9 mouse cellular contexts compared by ENCODE assay signal in genomic region chr1:58291394-58292300, GRCm38 (mm10). TPM values are rescaled to one million over a fixed set of nuclear protein-coding genes. Genes with fewer than 3 reads are reported as not detected.
DNase-seq lines count a peak whose midpoint lies in the region; ATAC-seq and TF ChIP-seq lines count a peak whose summit lies in the region.
"Had no signal": no experiment of that assay in that cellular context is flagged by ENCODE, and none has a peak within 500 bp of the region (broad histone marks: within the 10 kb centered on the region; RNA-seq: fewer than 3 reads in every experiment).

No protein-coding gene starts in this region.

- H3K4me2 ChIP-seq in intestine, embryonic 14.5 days (ENCODE audit: low read length): 0 out of 2 replicates have a peak overlapping the region, but pooled peaks have one; percentile 4
- H3K4me2 ChIP-seq in intestine, postnatal 0 days (replicated peaks; ENCODE audit: low read depth): no peak overlapping the region

- H3K4me1 ChIP-seq in intestine, embryonic 14.5 days (replicated peaks; ENCODE audit: control insufficient read depth, insufficient read depth, low read length): peaks cover 16% of the 10 kb centered on the region
- H3K4me1 ChIP-seq in intestine, postnatal 0 days (replicated peaks; ENCODE audit: control insufficient read depth, insufficient read depth, low read length): no peaks in the 10 kb centered on the region

- no peaks in the 10 kb centered on the region for H3K36me3 ChIP-seq in intestine, embryonic 14.5 days (ENCODE audit: control insufficient read depth, insufficient read depth, low read length)
- no peaks in the 10 kb centered on the region for H3K36me3 ChIP-seq in intestine, postnatal 0 days (ENCODE audit: control insufficient read depth, insufficient read depth)

- ATAC-seq in intestine, embryonic 14.5 days (replicated peaks; ENCODE audit: low FRiP score, low TSS enrichment, low read depth): peak; percentile 38
- ATAC-seq in intestine, postnatal 0 days: no peak

- no peak overlapping the region for H3K4me3 ChIP-seq in intestine, embryonic 14.5 days (ENCODE audit: low read depth, low read length)
- H3K4me3 ChIP-seq in intestine, postnatal 0 days (ENCODE audit: low read depth, low read length): no peak overlapping the region
- H3K4me3 ChIP-seq: megakaryocyte, embryonic 14.5 days had no signal

- DNase-seq in intestine, embryonic 14.5 days (ENCODE audit: low spot score): peak; percentile 66
- DNase-seq in NIH3T3 (ENCODE audit: low read depth): peak; percentile 35
- DNase-seq in brain, adult 2 months (ENCODE audit: low read depth, low spot score): peak; percentile 58
- peak; percentile 16 to 45 for DNase-seq in left cerebral cortex, postnatal 36 days (ENCODE audit: low spot score in 2 of 2)
- no peak for DNase-seq in spleen, postnatal 14 days (ENCODE audit: low spot score in 2 of 2)
- no peak for DNase-seq in retina, embryonic 14.5 days (ENCODE audit: low spot score)
- no peak for DNase-seq in thymus, adult 18-20 months

- no peaks in the 10 kb centered on the region for H3K27me3 ChIP-seq in intestine, embryonic 14.5 days (replicated peaks; ENCODE audit: control insufficient read depth, insufficient read depth, low read length)
- no peaks in the 10 kb centered on the region for H3K27me3 ChIP-seq in intestine, postnatal 0 days (replicated peaks; ENCODE audit: control insufficient read depth, insufficient read depth, low read length)

- H3K27ac ChIP-seq in intestine, embryonic 14.5 days (ENCODE audit: low read depth): peak overlapping the region; percentile 51
- no peak overlapping the region for H3K27ac ChIP-seq in intestine, postnatal 0 days (ENCODE audit: low read depth, low read length)

- no peaks in the 10 kb centered on the region for H3K9me3 ChIP-seq in intestine, embryonic 14.5 days (ENCODE audit: control insufficient read depth, low read length)
- H3K9me3 ChIP-seq in intestine, postnatal 0 days (ENCODE audit: control insufficient read depth): no peaks in the 10 kb centered on the region

- WGBS in intestine, embryonic 14.5 days: 34% methylated on average over 13 of the region's 13 CpGs
- 50% methylated on average over 13 of the region's 13 CpGs for WGBS in intestine, postnatal 0 days

- H3K9ac ChIP-seq in intestine, embryonic 14.5 days (ENCODE audit: low read length): no peak overlapping the region
- H3K9ac ChIP-seq in intestine, postnatal 0 days (ENCODE audit: low read depth, low read length): no peak overlapping the region

- intact Hi-C loops in left cerebral cortex, postnatal 36 days (cut with DNase I): loop anchor here (10.0 kb wide), 1 partner anchor 327 kb away; no protein-coding TSS in a partner anchor

- TF ChIP-seq CTCF in intestine, postnatal 0 days (IDR thresholded peaks at IDR 0.05; ENCODE audit: low read depth): no peak

RNA-seq across cellular contexts. Expression of gene Aox2, which starts 13.5 kb away (rescaled TPM):
- polyA plus RNA-seq in intestine, embryonic 14.5 days (2014; fragmentation: Nextera tagmentation; extraction: Ambion mirVana): 0.07 TPM in 1 of 2 replicates, not detected in the other
- polyA plus RNA-seq in intestine, postnatal 0 days (2015; fragmentation: Nextera tagmentation; extraction: Ambion mirVana): 0.07 and 0.10 TPM in 2 replicates
- not detected for total RNA-seq in left cerebral cortex, postnatal 36 days (2021)

Comparison
In these comparisons a context has a peak if more than half of its experiments do, and no peak if none do; other contexts are left out.
1. DNase-seq: peak in intestine, embryonic 14.5 days (single experiment), NIH3T3 (single experiment), brain, adult 2 months (single experiment) and left cerebral cortex, postnatal 36 days (2 of 2); none in spleen, postnatal 14 days (0 of 2), retina, embryonic 14.5 days (single experiment) and thymus, adult 18-20 months (0 of 2).